Mouse (Mus musculus) cerebellum, adult 2 months (tissue): Measurements from ENCODE around the gene Jph4. TPM values are rescaled to one million over a fixed set of nuclear protein-coding genes. Genes with fewer than 3 reads are reported as not detected.

Experiments used
- DNase-seq, 2 experiments: peaks; one replicate each; pipeline ENCODE4 v3.0.0; 2021
- H3K27ac ChIP-seq: fragments of 200-500 bp; 2 replicates; pipeline ENCODE4 v1.5.1; 2012; ENCODE audit warnings: low read length, control low read depth, inconsistent platforms; ENCODE audit not compliant: insufficient read depth
- H3K27me3 ChIP-seq: fragments of 200-500 bp; 2 replicates; pipeline ENCODE4 v1.6.1; 2012; ENCODE audit warnings: inconsistent platforms, mild to moderate bottlenecking, low read length, moderate library complexity; ENCODE audit not compliant: control insufficient read depth, insufficient read depth
- H3K4me1 ChIP-seq: fragments of 200-500 bp; 2 replicates; pipeline ENCODE4 v1.6.1; 2011; ENCODE audit warnings: low read length; ENCODE audit not compliant: control insufficient read depth, insufficient read depth
- H3K4me3 ChIP-seq: fragments of 200-500 bp; replicated peaks from 2 replicates; pipeline ENCODE3; 2011; ENCODE audit warnings: mild to moderate bottlenecking, low read depth, low read length, control low read depth; ENCODE audit not compliant: insufficient read depth
- CTCF ChIP-seq: fragments of 200-500 bp; IDR thresholded peaks from 2 replicates; pipeline ENCODE4 v1.5.1; 2011; ENCODE audit warnings: low read depth, mild to moderate bottlenecking, control low read depth, low read length, moderate library complexity, borderline replicate concordance; ENCODE audit not compliant: insufficient read depth
- POLR2A ChIP-seq: fragments of 200-500 bp; IDR thresholded peaks from 2 replicates; pipeline ENCODE4 v1.6.1; 2011; ENCODE audit warnings: low read length, control low read depth, borderline replicate concordance; ENCODE audit not compliant: insufficient read depth
- WGBS: fragments of 180-500 bp; shearing (Covaris S2); methylation state at CpG from one replicate; pipeline ENCODE4 v1.1.7; 2018; 5-methylcytosine and 5-hydroxymethylcytosine counted together
- polyA plus RNA-seq: library from polyadenylated mRNA; depleted of rRNA; stranded (reverse); fragments of >200 nt; gene quantifications from 2 replicates; pipeline ENCODE4 v1.2.3, GENCODE M21; 2012

Gene Jph4
- polyA plus RNA-seq, 1 experiment: 204 TPM

DNA sequence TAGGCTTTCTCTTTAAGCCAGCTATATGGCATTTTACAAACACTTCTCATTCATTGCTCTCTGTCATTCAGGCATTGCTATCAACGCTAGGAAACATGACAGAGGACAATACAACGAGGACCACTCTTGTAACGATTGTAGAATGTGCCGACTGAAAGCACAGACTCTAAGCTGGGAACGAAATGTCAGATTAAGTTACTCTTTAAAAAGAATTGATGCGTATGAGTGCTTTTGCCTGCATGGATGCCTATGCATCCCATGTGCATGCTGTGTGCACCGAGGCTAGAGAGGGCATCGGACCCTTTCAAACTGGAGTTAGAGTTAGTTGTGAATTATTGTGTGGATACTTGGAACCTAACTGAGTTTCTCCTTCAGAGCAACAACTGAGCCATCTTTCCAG, 18.9 kb upstream of the Jph4 start:
- no peak overlapping the region for H3K27ac ChIP-seq
- H3K27me3 ChIP-seq: no peaks in the 10 kb centered on the region
- H3K4me3 ChIP-seq: no peak overlapping the region
- no peak for DNase-seq
- TF ChIP-seq CTCF (no peak), POLR2A (no peak)
- 72% methylated on average over 8 of the region's 8 CpGs for WGBS
- H3K4me1 ChIP-seq: no peaks in the 10 kb centered on the region

DNA sequence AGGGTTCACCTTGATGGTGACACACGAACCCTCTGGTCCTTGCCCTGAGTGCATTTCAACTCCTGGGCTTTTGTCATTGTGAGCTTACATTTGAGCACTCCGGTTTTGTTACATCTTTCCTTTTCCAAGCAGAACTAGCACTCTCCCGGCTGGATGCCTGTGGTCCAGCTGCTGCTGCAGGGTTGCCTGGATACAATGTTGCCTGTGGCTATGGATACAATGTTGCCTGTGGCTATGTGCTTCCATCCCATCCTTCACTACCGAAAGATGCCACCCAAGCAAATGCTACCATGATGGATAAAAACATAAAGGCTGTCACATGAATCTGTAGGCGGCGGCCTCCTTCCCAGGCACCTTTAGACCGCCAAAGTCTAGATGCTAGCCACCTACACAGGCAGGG, 9.8 kb upstream of the Jph4 start:
- peak in 1 of 2 experiments; percentile 8 for DNase-seq
- Histone ChIP-seq H3K27me3 (no peaks in the 10 kb centered on the region), H3K27ac (no peak overlapping the region), H3K4me1 (no peaks in the 10 kb centered on the region; the same call in 1 of the 2 replicates), H3K4me3 (no peak overlapping the region)
- TF ChIP-seq CTCF (no peak), POLR2A (no peak)
- 70% methylated on average over 7 of the region's 7 CpGs for WGBS

DNA sequence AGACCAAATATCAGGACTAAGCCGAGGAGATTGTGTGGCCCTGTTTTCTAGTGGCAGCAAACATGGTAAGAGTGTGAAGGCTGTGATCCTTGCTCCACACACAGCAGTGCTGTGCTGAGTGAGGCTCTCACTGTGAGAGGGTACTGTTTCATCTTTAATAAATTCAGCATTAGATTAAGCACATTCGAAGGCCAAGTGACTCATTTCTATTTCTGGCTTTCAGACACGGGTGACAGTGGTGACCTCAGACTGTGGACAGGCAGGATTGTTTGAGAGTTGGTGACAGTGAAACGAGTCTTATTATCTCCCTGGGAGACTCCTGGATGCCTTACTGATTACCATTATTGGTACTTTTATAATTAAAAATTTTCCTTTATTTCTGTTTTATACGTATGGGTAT, 9.0 kb upstream of the Jph4 start:
- Histone ChIP-seq H3K4me3 (no peak overlapping the region), H3K4me1 (no peaks in the 10 kb centered on the region; the same call in 1 of the 2 replicates), H3K27me3 (no peaks in the 10 kb centered on the region), H3K27ac (no peak overlapping the region)
- TF ChIP-seq POLR2A (no peak), CTCF (no peak)
- 37% methylated on average over 5 of the region's 5 CpGs for WGBS
- peak; percentile 13 to 47 for DNase-seq

DNA sequence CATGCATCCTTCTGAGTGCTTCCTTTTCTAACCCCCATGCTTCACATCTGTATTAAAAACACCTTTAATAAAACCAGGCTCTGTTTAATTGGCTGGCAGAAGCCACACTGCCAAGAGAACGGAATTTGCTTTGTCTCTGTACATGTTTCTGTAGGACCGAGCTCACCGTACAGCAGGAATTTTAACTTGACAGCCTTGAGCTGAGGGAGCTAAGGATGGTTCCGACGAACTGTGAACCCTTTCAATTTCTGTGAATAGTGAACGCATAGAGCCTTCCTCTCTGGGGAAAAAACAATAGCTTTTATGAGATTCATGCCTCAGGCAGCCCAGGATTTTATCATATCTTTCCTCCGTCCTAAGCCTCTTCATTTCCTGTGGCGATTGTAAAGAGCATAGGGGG, 5.6 kb upstream of the Jph4 start:
- no peak overlapping the region for H3K4me3 ChIP-seq
- 19% methylated on average over 8 of the region's 8 CpGs for WGBS
- DNase-seq: no peak
- H3K4me1 ChIP-seq: peaks cover 17% of the 10 kb centered on the region
- TF ChIP-seq CTCF (no peak), POLR2A (no peak)
- H3K27me3 ChIP-seq: no peaks in the 10 kb centered on the region
- peak overlapping the region; percentile 64 for H3K27ac ChIP-seq

DNA sequence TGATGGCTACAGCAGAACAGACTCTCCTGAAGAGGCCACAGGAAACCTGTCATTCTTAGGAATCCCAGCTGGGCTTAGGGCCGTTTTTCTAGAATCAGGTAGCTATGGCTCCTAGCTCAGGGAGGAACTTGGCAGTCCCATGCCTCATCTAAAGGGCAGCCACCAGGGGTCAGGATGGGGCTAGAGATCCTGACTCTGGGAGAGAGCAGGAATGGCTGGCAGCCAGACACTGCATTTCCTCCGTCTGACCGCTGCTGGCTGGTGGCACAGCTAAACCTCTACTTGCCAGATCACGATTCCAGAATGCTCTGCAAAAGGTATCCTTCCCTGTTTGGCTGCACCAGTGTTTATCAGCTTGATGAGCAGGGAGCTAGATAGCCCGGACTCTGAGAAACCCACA, 5.2 kb upstream of the Jph4 start:
- Histone ChIP-seq H3K27ac (peak overlapping the region; percentile 64), H3K4me3 (no peak overlapping the region), H3K4me1 (peaks cover 20% of the 10 kb centered on the region), H3K27me3 (no peaks in the 10 kb centered on the region)
- TF ChIP-seq POLR2A (peak; percentile 63; the same call in 1 of the 2 replicates), CTCF (peak; percentile 88)
- peak; percentile 91 to 94 for DNase-seq
- 2% methylated on average over 5 of the region's 5 CpGs for WGBS

DNA sequence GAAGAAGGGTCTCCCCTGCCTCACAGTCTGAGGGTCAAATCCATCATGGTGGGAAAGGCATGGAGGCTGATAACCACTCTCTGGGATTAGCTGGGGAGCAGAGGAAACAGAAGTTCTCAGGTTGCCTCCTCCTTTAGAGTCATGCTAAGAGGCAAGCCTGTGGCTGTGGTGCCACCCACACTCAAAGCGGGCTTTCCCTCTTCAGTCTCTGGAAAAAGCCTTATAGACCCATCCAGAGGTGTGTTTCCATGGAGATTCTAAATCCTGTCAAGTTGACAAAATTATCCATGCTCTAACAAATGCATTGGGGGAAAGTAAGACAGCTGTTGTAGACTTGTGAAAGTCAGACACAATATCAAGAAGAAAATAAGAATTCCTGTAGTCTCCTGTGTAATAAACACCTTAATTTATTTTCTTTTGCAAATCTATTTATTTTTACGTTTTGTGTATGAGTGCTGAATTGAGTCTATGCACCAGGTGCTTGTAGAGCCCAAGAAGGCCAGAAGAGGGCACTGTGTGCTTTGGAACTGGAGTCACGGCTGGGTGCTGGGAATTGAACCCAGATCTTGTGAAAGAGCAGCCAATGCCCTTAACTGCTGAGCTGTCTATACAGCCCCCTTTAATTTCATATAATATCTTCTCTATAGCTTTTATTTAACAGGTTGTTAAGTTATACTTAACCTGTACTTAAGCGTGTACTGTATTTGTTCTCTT, 2.8 kb upstream of the Jph4 start:
- Histone ChIP-seq H3K27me3 (no peaks in the 10 kb centered on the region), H3K4me1 (peaks cover 20% of the 10 kb centered on the region), H3K4me3 (no peak overlapping the region), H3K27ac (peak overlapping the region; percentile 68)
- WGBS: 83% methylated on average over 4 of the region's 4 CpGs
- no peak for TF ChIP-seq POLR2A
- TF ChIP-seq CTCF: peak; percentile 39; the same call in 1 of the 2 replicates
- DNase-seq: peak; percentile 43 to 45

DNA sequence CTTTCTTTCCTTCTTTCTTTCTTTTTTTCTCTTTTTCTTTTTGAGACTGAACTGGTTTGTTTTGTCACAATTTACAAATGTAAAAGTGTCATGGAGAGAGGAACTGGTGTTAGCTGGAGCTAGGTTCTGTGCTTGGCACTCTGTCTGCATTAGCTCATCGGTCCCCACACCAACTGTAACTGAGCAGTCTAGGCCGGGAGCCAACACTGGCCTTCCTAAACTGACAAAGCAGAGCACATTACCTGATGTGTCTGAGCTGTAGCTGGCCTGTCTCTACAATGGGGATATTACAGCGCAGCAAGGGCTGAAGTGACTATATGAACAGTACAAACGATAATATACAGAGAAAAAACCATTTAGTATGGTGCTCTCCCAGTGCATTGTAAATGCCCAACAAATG, 2.1 kb upstream of the Jph4 start:
- peak; percentile 90 to 94 for DNase-seq
- Histone ChIP-seq H3K27me3 (no peaks in the 10 kb centered on the region), H3K4me1 (peaks cover 20% of the 10 kb centered on the region), H3K27ac (no peak overlapping the region; the same call in 1 of the 2 replicates), H3K4me3 (no peak overlapping the region)
- TF ChIP-seq CTCF (no peak), POLR2A (no peak)
- 12% methylated on average over 4 of the region's 4 CpGs for WGBS

DNA sequence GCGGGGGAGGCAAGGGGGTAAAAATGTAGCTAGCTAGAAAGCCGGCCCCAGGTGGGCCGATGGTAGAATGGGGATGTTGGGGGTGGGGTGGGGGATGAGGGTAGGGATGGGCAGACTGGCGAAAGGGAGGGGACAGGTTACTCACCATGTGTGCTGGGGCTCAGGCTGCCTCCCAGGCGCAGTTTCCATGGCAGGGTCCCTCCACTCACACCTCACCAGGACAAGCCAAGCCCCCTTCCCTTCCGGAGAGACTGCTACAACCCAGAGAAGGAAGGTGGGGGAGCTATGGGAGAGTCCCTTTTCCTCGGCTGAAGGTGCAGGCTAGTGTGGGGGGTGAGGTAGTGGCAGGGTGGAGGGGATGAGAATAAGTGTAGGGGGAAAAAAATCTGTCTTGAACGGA, 889 bp downstream of the Jph4 start:
- TF ChIP-seq CTCF (no peak), POLR2A (no peak)
- Histone ChIP-seq H3K4me1 (peaks cover 35% of the 10 kb centered on the region), H3K27me3 (no peaks in the 10 kb centered on the region), H3K27ac (peak overlapping the region; percentile 98), H3K4me3 (peak overlapping the region; percentile 99)
- DNase-seq: peak; percentile 61 to 69
- WGBS: under 1% methylated on average over 8 of the region's 8 CpGs
